Comparison of ENCODE assay signal across 8 mouse cellular contexts in genomic region chr17:87445917-87446766, GRCm38 (mm10). TPM values are rescaled to one million over a fixed set of nuclear protein-coding genes. Genes with fewer than 3 reads are reported as not detected.
DNase-seq lines count a peak whose midpoint lies in the region; ATAC-seq and TF ChIP-seq lines count a peak whose summit lies in the region.

No protein-coding gene starts in this region.

- H3K79me2 ChIP-seq in heart, adult 2 months (replicated peaks; ENCODE audit: control insufficient read depth, insufficient read depth, low read length) = peaks cover 5% of the 10 kb centered on the region; the same call in 1 of the 2 replicates

- no peaks in the 10 kb centered on the region for H3K9me3 ChIP-seq in liver, embryonic 13.5 days (replicated peaks)
- H3K9me3 ChIP-seq in stomach, embryonic 16.5 days (replicated peaks; ENCODE audit: control insufficient read depth, low read length) = no peaks in the 10 kb centered on the region

- H3K4me1 ChIP-seq in heart, adult 2 months (ENCODE audit: control insufficient read depth, insufficient read depth, low read length) = peaks cover 11% of the 10 kb centered on the region
- peaks cover 62% of the 10 kb centered on the region for H3K4me1 ChIP-seq in liver, embryonic 13.5 days (replicated peaks)
- peaks cover 26% of the 10 kb centered on the region for H3K4me1 ChIP-seq in stomach, embryonic 16.5 days (ENCODE audit: control insufficient read depth, insufficient read depth, low read length)

- TF ChIP-seq CTCF in heart, adult 2 months (IDR thresholded peaks at IDR 0.05) = no peak

- H3K9ac ChIP-seq in heart, adult 2 months (ENCODE audit: low read depth, low read length) = peak overlapping the region; percentile 98
- peak overlapping the region; percentile 98 for H3K9ac ChIP-seq in liver, embryonic 13.5 days
- H3K9ac ChIP-seq in stomach, embryonic 16.5 days (ENCODE audit: low read length) = peak overlapping the region; percentile 99

- intact Hi-C loops in heart, adult 2 months (cut with DNase I) = loop anchor here (1.0 to 10.0 kb wide), 5 partner anchors 54 to 481 kb away; partner anchors contain the start of gene Rhoq

- H3K36me3 ChIP-seq in heart, adult 2 months (ENCODE audit: control insufficient read depth, insufficient read depth, low read length) = peaks cover 27% of the 10 kb centered on the region
- H3K36me3 ChIP-seq in liver, embryonic 13.5 days = peaks cover 12% of the 10 kb centered on the region
- no peaks in the 10 kb centered on the region for H3K36me3 ChIP-seq in stomach, embryonic 16.5 days (ENCODE audit: control insufficient read depth, insufficient read depth, low read length)

- TF ChIP-seq EP300 in heart, adult 2 months (IDR thresholded peaks at IDR 0.05; ENCODE audit: insufficient read depth, low read depth, low read length) = no peak

- no peak for TF ChIP-seq POLR2A in heart, adult 2 months (IDR thresholded peaks at IDR 0.05; ENCODE audit: insufficient read depth, low read depth, low read length)

- peak overlapping the region; percentile 84 for H3K4me2 ChIP-seq in liver, embryonic 13.5 days
- H3K4me2 ChIP-seq in stomach, embryonic 16.5 days (ENCODE audit: low read depth, low read length) = peak overlapping the region; percentile 75

- no peaks in the 10 kb centered on the region for H3K27me3 ChIP-seq in heart, adult 2 months (ENCODE audit: control insufficient read depth, insufficient read depth, low read length)
- H3K27me3 ChIP-seq in liver, embryonic 13.5 days = 0 out of 2 replicates have a peak, but pooled peaks cover 5% of the 10 kb centered on the region
- H3K27me3 ChIP-seq in stomach, embryonic 16.5 days (ENCODE audit: control insufficient read depth, insufficient read depth, low read length) = no peaks in the 10 kb centered on the region

- H3K4me3 ChIP-seq in heart, adult 2 months = peak overlapping the region; percentile 76
- peak overlapping the region; percentile 95 for H3K4me3 ChIP-seq in liver, embryonic 13.5 days (replicated peaks)
- peak overlapping the region; percentile 95 for H3K4me3 ChIP-seq in stomach, embryonic 16.5 days (replicated peaks; ENCODE audit: low read length)

- WGBS in heart, adult 2 months = under 1% methylated on average over 61 of the region's 86 CpGs
- WGBS in liver, embryonic 13.5 days (ENCODE audit: insufficient replicate concordance) = under 1% methylated on average over 68 of the region's 86 CpGs
- WGBS in stomach, embryonic 16.5 days = 1% methylated on average over 85 of the region's 86 CpGs

- H3K27ac ChIP-seq in heart, adult 2 months = peak overlapping the region; percentile 100
- peak overlapping the region; percentile 96 for H3K27ac ChIP-seq in liver, embryonic 13.5 days
- peak overlapping the region; percentile 97 for H3K27ac ChIP-seq in stomach, embryonic 16.5 days (ENCODE audit: low read length)

- peak; percentile 68 for ATAC-seq in liver, embryonic 13.5 days (ENCODE audit: low read depth)
- ATAC-seq in stomach, embryonic 16.5 days (ENCODE audit: insufficient read depth, low FRiP score) = peak; percentile 70

- peak; percentile 48 for DNase-seq in 416B (ENCODE audit: low read depth)
- peak; percentile 76 to 88 for DNase-seq in adrenal gland, adult (ENCODE audit: inconsistent age in 2 of 2, low spot score in 1 of 2)
- peak; percentile 74 for DNase-seq in embryo, embryonic 9.5 days (ENCODE audit: extremely low spot score)
- peak; percentile 80 to 83 for DNase-seq in heart, adult 2 months
- peak; percentile 54 for DNase-seq in kidney, adult 9 months
- peak; percentile 42 for DNase-seq in liver, embryonic 13.5 days
- peak; percentile 30 to 59 for DNase-seq in natural killer cell, adult 2 months (ENCODE audit: low spot score in 2 of 2)

RNA-seq across cellular contexts. Expression of gene Calm2, which starts 0.6 kb away (rescaled TPM):
- 100 to 1,000 TPM; 132 to 145 TPM for total RNA-seq in heart, adult 2 months (2021)
- polyA plus RNA-seq in heart, adult 2 months (2012; rRNA removed) = 36.7 and 86.5 TPM in 2 replicates
- polyA plus RNA-seq in liver, embryonic 13.5 days (2015; fragmentation: Nextera tagmentation; extraction: Ambion mirVana) = 415 and 484 TPM in 2 replicates
- 948 and 1,017 TPM in 2 replicates for polyA plus RNA-seq in stomach, embryonic 16.5 days (2015; fragmentation: Nextera tagmentation; extraction: Ambion mirVana)

RNA-seq across cellular contexts. Expression of gene Stpg4, which starts 18.6 kb away (rescaled TPM):
- total RNA-seq in heart, adult 2 months (2021) = not detected
- polyA plus RNA-seq in heart, adult 2 months (2012; rRNA removed) = 0.27 TPM in 1 of 2 replicates, not detected in the other
- polyA plus RNA-seq in liver, embryonic 13.5 days (2015; fragmentation: Nextera tagmentation; extraction: Ambion mirVana) = not detected in 2 replicates
- not detected in 2 replicates for polyA plus RNA-seq in stomach, embryonic 16.5 days (2015; fragmentation: Nextera tagmentation; extraction: Ambion mirVana)

Comparison
In these comparisons a context has a peak if more than half of its experiments do, and no peak if none do; other contexts are left out.
1. Peak in every context shown above with its lines: DNase-seq, ATAC-seq, H3K4me3 ChIP-seq and H3K27ac ChIP-seq.